Mouse (Mus musculus): ENCODE results near the gene Cklf. TPM values are rescaled to one million over a fixed set of nuclear protein-coding genes. Genes with fewer than 3 reads are reported as not detected.

Cklf gene
- polyA plus RNA-seq (2016; fragmentation: Nextera tagmentation; extraction: Ambion mirVana) = 35.4 and 37.7 TPM in 2 replicates

DNA sequence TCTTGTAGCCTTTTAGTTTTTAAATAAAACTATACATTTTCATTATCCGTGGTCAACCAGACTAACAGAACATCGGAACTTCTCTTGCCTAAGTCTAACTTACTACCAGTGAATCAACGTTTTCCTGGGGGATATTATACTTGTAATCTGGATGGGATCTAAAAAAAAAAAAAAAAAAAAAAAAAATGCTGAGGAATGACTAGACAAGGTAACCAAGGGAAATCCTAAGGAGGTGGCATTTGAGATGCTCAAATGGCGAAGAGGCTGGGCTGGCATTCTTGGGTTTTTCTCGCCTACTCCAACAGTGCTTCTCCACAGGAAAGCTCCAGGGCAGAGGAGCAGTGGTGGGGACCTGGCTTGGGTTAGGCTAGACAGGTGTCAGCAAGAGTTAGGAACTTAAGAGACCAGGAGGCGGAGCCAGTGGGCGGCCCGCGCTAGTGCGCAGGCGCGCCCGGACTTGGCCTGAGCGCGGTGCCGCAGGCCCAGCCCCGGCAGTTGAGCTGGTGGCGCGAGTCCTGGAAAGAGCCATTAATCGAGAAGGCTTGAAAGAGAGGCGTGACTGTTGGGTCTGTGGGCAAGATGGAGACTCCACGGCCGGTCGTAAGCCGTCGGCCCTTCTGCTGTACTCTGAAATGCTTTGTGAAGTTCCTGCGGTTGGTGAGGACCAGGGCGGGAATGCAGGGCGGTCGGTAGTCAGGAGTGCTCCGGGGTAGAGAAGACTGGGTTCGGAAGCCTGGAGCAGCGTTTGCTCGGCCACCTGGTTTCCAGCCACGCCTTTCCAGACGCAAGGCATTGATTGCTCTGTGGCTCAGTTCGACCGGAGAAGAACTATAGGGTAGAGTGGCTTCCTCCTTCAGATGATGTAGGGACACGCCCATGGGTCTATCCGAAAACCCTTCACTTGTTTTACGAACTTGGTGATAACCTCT, at the start of gene Cklf:
Cklf (plus strand) TSS at position 423 of the 929 bp plus-strand sequence.
- peak; percentile 89 for ATAC-seq (ENCODE audit: low FRiP score, low read depth)
- Histone ChIP-seq H3K4me3 (peak within 1 kb of the TSS; percentile 68), H3K9me3 (no peaks in the 10 kb centered on the region), H3K9ac (replicated peaks) (peak within 1 kb of the TSS; percentile 69), H3K36me3 (no peaks in the 10 kb centered on the region), H3K4me2 (replicated peaks) (peak within 1 kb of the TSS; percentile 74), H3K4me1 (peaks cover 22% of the 10 kb centered on the region), H3K27me3 (no peaks in the 10 kb centered on the region), H3K27ac (replicated peaks) (peak within 1 kb of the TSS; percentile 68)
- WGBS = 4% methylated on average over 41 of the region's 41 CpGs

- Histone ChIP-seq H3K36me3 (no peaks in the 10 kb centered on the region), H3K27me3 (no peaks in the 10 kb centered on the region), H3K27ac (replicated peaks) (no peak overlapping the region), H3K4me2 (replicated peaks) (no peak overlapping the region), H3K4me3 (no peak overlapping the region), H3K9me3 (no peaks in the 10 kb centered on the region), H3K9ac (replicated peaks) (no peak overlapping the region), H3K4me1 (no peaks in the 10 kb centered on the region)
- no peak for ATAC-seq (ENCODE audit: low FRiP score, low read depth)
- WGBS = 80% methylated on average over 3 of the region's 3 CpGs
Measured at GRCm38 (mm10) chr8:104201622-104202021, 49.0 kb upstream of the Cklf start.

GRCm38 (mm10) chr8:104202320-104202719, 48.3 kb upstream of the Cklf start:
- Histone ChIP-seq H3K36me3 (no peaks in the 10 kb centered on the region), H3K27me3 (no peaks in the 10 kb centered on the region), H3K4me3 (no peak overlapping the region), H3K27ac (replicated peaks) (no peak overlapping the region), H3K9ac (replicated peaks) (no peak overlapping the region), H3K4me1 (no peaks in the 10 kb centered on the region), H3K4me2 (replicated peaks) (no peak overlapping the region), H3K9me3 (no peaks in the 10 kb centered on the region)
- no peak for ATAC-seq (ENCODE audit: low FRiP score, low read depth)
- 89% methylated on average over 4 of the region's 4 CpGs for WGBS

DNA sequence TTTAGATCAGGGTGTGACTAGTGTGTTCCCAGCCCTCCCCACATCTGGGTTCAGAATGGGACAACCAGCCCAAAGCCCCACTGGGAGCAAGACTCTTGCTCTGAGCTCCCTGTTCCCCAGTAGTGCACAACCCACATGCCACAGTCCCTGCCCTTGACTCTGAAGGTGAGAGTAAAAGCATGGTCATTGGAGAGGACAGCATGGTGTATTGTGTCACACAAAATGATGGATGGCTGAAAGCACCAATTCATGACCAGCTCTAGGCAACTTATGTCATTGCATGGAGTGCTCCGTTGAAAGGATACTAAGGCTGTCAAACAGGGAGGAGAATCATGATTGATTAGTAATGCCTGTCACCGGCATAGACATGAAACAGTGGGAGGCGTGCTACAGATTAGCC, 45.4 kb upstream of the Cklf start:
- H3K27me3 ChIP-seq = no peaks in the 10 kb centered on the region
- no peak overlapping the region for H3K27ac ChIP-seq (replicated peaks)
- H3K9me3 ChIP-seq = no peaks in the 10 kb centered on the region
- no peaks in the 10 kb centered on the region for H3K36me3 ChIP-seq
- no peak overlapping the region for H3K4me2 ChIP-seq (replicated peaks)
- peak; percentile 27; the same call in 1 of the 2 replicates for ATAC-seq (ENCODE audit: low FRiP score, low read depth)
- WGBS = 69% methylated on average over 3 of the region's 3 CpGs
- no peak overlapping the region for H3K9ac ChIP-seq (replicated peaks)
- no peak overlapping the region for H3K4me3 ChIP-seq
- H3K4me1 ChIP-seq = no peaks in the 10 kb centered on the region

GRCm38 (mm10) chr8:104217601-104218000, 33.1 kb upstream of the Cklf start:
- Histone ChIP-seq H3K27ac (replicated peaks) (no peak overlapping the region), H3K4me2 (replicated peaks) (no peak overlapping the region), H3K36me3 (no peaks in the 10 kb centered on the region), H3K4me3 (no peak overlapping the region), H3K9ac (replicated peaks) (no peak overlapping the region), H3K4me1 (0 out of 2 replicates have a peak, but pooled peaks cover 4% of the 10 kb centered on the region), H3K9me3 (no peaks in the 10 kb centered on the region), H3K27me3 (no peaks in the 10 kb centered on the region)
- ATAC-seq (ENCODE audit: low FRiP score, low read depth) = no peak
- 90% methylated on average over 5 of the region's 5 CpGs for WGBS

DNA sequence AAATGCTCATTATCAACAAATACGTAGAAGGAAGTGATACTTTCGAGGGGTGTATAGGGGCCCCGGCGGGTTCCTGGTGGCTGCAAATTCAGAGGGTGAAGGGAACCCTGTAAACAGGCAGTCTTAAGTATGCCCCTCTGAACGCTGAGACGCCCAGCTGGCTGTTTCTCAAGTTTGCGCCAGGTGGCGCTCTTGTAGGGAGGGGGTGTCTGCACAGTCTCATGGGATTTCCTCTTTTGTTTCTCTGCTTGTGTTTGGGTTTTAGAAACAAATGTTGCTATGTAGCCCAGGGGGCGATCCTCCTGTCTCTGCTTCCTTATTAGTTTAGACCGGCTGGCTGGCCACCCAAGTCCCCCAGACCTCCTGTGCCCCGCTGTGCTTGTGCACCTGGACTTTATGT, 31.6 kb upstream of the Cklf start:
- Histone ChIP-seq H3K27ac (replicated peaks) (no peak overlapping the region), H3K4me3 (no peak overlapping the region), H3K9ac (replicated peaks) (no peak overlapping the region), H3K4me2 (replicated peaks) (no peak overlapping the region), H3K27me3 (no peaks in the 10 kb centered on the region), H3K4me1 (no peaks in the 10 kb centered on the region), H3K36me3 (peaks cover 7% of the 10 kb centered on the region), H3K9me3 (peaks cover 1% of the 10 kb centered on the region; the same call in 1 of the 2 replicates)
- WGBS = 28% methylated on average over 11 of the region's 11 CpGs
- ATAC-seq (ENCODE audit: low FRiP score, low read depth) = no peak

- no peaks in the 10 kb centered on the region for H3K4me1 ChIP-seq
- H3K4me2 ChIP-seq (replicated peaks) = no peak overlapping the region
- peak; percentile 51; the same call in 1 of the 2 replicates for ATAC-seq (ENCODE audit: low FRiP score, low read depth)
- H3K36me3 ChIP-seq = peaks cover 14% of the 10 kb centered on the region
- no peak overlapping the region for H3K9ac ChIP-seq (replicated peaks)
- no peak overlapping the region for H3K27ac ChIP-seq (replicated peaks)
- H3K4me3 ChIP-seq = no peak overlapping the region
- no peaks in the 10 kb centered on the region for H3K27me3 ChIP-seq
- 45% methylated on average over 5 of the region's 5 CpGs for WGBS
- H3K9me3 ChIP-seq = peaks cover 5% of the 10 kb centered on the region; the same call in 1 of the 2 replicates
Measured at GRCm38 (mm10) chr8:104219806-104220205, 30.9 kb upstream of the Cklf start.

GRCm38 (mm10) chr8:104227048-104227447, 23.6 kb upstream of the Cklf start:
- ATAC-seq (ENCODE audit: low FRiP score, low read depth) = no peak
- no peak overlapping the region for H3K4me3 ChIP-seq
- peaks cover 86% of the 10 kb centered on the region for H3K36me3 ChIP-seq
- no peaks in the 10 kb centered on the region for H3K4me1 ChIP-seq
- H3K27ac ChIP-seq (replicated peaks) = no peak overlapping the region
- peaks cover 5% of the 10 kb centered on the region; the same call in 1 of the 2 replicates for H3K9me3 ChIP-seq
- no peak overlapping the region for H3K9ac ChIP-seq (replicated peaks)
- no peak overlapping the region for H3K4me2 ChIP-seq (replicated peaks)
- WGBS = 92% methylated on average over 5 of the region's 5 CpGs
- no peaks in the 10 kb centered on the region for H3K27me3 ChIP-seq

DNA sequence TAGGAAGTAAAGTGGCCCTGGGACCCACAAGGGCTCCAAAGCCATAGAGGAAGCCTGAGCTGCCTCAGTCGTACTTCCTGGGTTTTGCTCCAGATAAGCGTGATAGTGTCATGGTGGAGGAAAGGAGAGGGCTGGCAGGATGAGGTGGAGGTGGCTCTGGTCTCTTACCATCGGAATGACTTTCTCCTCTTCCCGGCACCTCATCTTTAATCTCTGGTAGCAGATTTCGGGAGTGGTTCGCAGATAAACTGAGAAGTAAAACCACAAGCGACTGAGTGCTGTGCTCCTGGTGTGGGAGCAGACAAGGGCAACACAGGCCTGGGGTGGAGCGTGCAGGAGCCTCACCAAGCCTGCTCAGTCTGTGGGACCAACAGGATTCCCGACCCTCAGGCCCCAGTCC, 20.3 kb upstream of the Cklf start:
- H3K4me2 ChIP-seq (replicated peaks) = no peak overlapping the region
- WGBS = 92% methylated on average over 9 of the region's 9 CpGs
- no peak overlapping the region for H3K4me3 ChIP-seq
- H3K4me1 ChIP-seq = no peaks in the 10 kb centered on the region
- H3K36me3 ChIP-seq = peaks cover 98% of the 10 kb centered on the region
- no peak overlapping the region for H3K27ac ChIP-seq (replicated peaks)
- no peaks in the 10 kb centered on the region for H3K27me3 ChIP-seq
- no peak overlapping the region for H3K9ac ChIP-seq (replicated peaks)
- no peak for ATAC-seq (ENCODE audit: low FRiP score, low read depth)
- H3K9me3 ChIP-seq = no peaks in the 10 kb centered on the region

DNA sequence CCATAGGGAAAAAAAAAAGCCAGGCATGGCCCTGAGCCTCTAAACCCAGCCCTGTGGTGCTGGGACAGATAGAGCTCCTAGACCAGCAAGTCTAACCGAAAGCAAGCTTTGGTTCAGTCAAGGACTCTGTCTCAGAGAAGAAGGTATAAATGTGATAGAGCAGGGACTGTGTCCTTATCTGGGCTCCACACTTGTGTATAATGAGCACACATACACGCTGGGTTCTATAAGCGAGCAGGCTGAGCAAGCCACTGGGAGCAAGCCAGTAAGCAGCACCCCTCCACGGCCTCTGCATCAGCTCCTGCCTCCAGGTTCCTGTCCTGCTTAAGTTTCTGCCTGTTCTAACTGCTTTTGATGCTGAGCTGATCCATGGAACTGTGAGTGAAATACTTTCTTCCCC, 18.6 kb upstream of the Cklf start:
- no peak overlapping the region for H3K4me2 ChIP-seq (replicated peaks)
- no peaks in the 10 kb centered on the region for H3K4me1 ChIP-seq
- H3K27ac ChIP-seq (replicated peaks) = no peak overlapping the region
- peaks cover 98% of the 10 kb centered on the region for H3K36me3 ChIP-seq
- no peak overlapping the region for H3K4me3 ChIP-seq
- no peaks in the 10 kb centered on the region for H3K9me3 ChIP-seq
- WGBS = 90% methylated on average over 4 of the region's 4 CpGs
- no peaks in the 10 kb centered on the region for H3K27me3 ChIP-seq
- no peak for ATAC-seq (ENCODE audit: low FRiP score, low read depth)
- H3K9ac ChIP-seq (replicated peaks) = no peak overlapping the region

GRCm38 (mm10) chr8:104232919-104233318, 17.7 kb upstream of the Cklf start:
- ATAC-seq (ENCODE audit: low FRiP score, low read depth) = no peak
- no peak overlapping the region for H3K27ac ChIP-seq (replicated peaks)
- H3K4me3 ChIP-seq = no peak overlapping the region
- no peaks in the 10 kb centered on the region for H3K27me3 ChIP-seq
- WGBS = 93% methylated on average over 5 of the region's 5 CpGs
- no peak overlapping the region for H3K9ac ChIP-seq (replicated peaks)
- no peaks in the 10 kb centered on the region for H3K4me1 ChIP-seq
- no peak overlapping the region for H3K4me2 ChIP-seq (replicated peaks)
- peaks cover 98% of the 10 kb centered on the region for H3K36me3 ChIP-seq
- H3K9me3 ChIP-seq = no peaks in the 10 kb centered on the region

GRCm38 (mm10) chr8:104234573-104234972, 16.1 kb upstream of the Cklf start:
- 0 out of 2 replicates have a peak, but pooled peaks have one; percentile 44 for ATAC-seq (ENCODE audit: low FRiP score, low read depth)
- Histone ChIP-seq H3K9me3 (no peaks in the 10 kb centered on the region), H3K4me2 (replicated peaks) (no peak overlapping the region), H3K36me3 (peaks cover 99% of the 10 kb centered on the region), H3K27ac (replicated peaks) (no peak overlapping the region), H3K4me1 (no peaks in the 10 kb centered on the region), H3K9ac (replicated peaks) (no peak overlapping the region), H3K27me3 (no peaks in the 10 kb centered on the region), H3K4me3 (no peak overlapping the region)
- WGBS = 49% methylated on average over 6 of the region's 6 CpGs

All from midbrain, embryonic 12.5 days (tissue).